Mouse (Mus musculus) cerebellum, adult 2 months (tissue): ENCODE measurements around the gene Olfr1394.

Experiments used
- CTCF ChIP-seq: fragments of 200-500 bp; IDR thresholded peaks from 2 replicates; pipeline ENCODE4 v1.5.1; 2011; ENCODE audit warnings: low read depth, mild to moderate bottlenecking, control low read depth, low read length, moderate library complexity, borderline replicate concordance; ENCODE audit not compliant: insufficient read depth
- POLR2A ChIP-seq: fragments of 200-500 bp; IDR thresholded peaks from 2 replicates; pipeline ENCODE4 v1.6.1; 2011; ENCODE audit warnings: low read length, control low read depth, borderline replicate concordance; ENCODE audit not compliant: insufficient read depth

GRCm38 (mm10) chr11:49107650-49108537 lies 46.3 kb upstream of the Olfr1394 start:
- no peak for TF ChIP-seq CTCF
- no peak for TF ChIP-seq POLR2A
